Mouse (Mus musculus) heart, embryonic 16.5 days (tissue): Measurements from ENCODE around the gene 1810010D01Rik. TPM values are rescaled to one million over a fixed set of nuclear protein-coding genes. Genes with fewer than 3 reads are reported as not detected.

Experiments used
- ATAC-seq: fragments of 200-750 bp; cut with Nextera tagmentation; replicated peaks from 2 replicates; pipeline ENCODE4 v1.8.0; 2017; ENCODE audit warnings: moderate number of reproducible peaks; ENCODE audit not compliant: insufficient read depth, low FRiP score; ENCODE audit errors: extremely low read depth
- H3K27ac ChIP-seq: fragments of 300-500 bp; sonication (generic); 2 replicates; pipeline ENCODE4 v1.5.1; 2014; ENCODE audit warnings: mild to moderate bottlenecking, low read length, control low read depth, moderate library complexity
- H3K27me3 ChIP-seq: fragments of 300-500 bp; sonication (generic); 2 replicates; pipeline ENCODE4 v1.6.1; 2014; ENCODE audit warnings: low read length, mixed read lengths; ENCODE audit not compliant: control insufficient read depth, insufficient read depth
- H3K36me3 ChIP-seq: fragments of 300-500 bp; sonication (generic); 2 replicates; pipeline ENCODE4 v1.6.1; 2014; ENCODE audit not compliant: control insufficient read depth, insufficient read depth
- H3K4me1 ChIP-seq: fragments of 300-500 bp; sonication (generic); 2 replicates; pipeline ENCODE4 v1.6.1; 2014; ENCODE audit warnings: low read length, mixed read lengths; ENCODE audit not compliant: control insufficient read depth, insufficient read depth
- H3K4me2 ChIP-seq: fragments of 300-500 bp; sonication (generic); 2 replicates; pipeline ENCODE4 v1.6.1; 2014; ENCODE audit warnings: low read depth, mild to moderate bottlenecking, control low read depth, low read length
- H3K4me3 ChIP-seq: fragments of 300-500 bp; sonication (generic); 2 replicates; pipeline ENCODE4 v1.5.1; 2014; ENCODE audit warnings: mild to moderate bottlenecking, control low read depth, low read length
- H3K9ac ChIP-seq: fragments of 300-500 bp; sonication (generic); 2 replicates; pipeline ENCODE4 v1.6.1; 2014; ENCODE audit warnings: low read length, control low read depth
- H3K9me3 ChIP-seq: fragments of 300-500 bp; sonication (generic); replicated peaks from 2 replicates; pipeline ENCODE4 v1.6.1; 2016; ENCODE audit warnings: low read length; ENCODE audit not compliant: control insufficient read depth
- WGBS: fragments of 180-500 bp; shearing (Covaris S2); extraction: QIAGEN DNeasy Blood & Tissue Kit; methylation state at CpG from one replicate; pipeline ENCODE4 v1.1.7; 2014; 5-methylcytosine and 5-hydroxymethylcytosine counted together
- polyA plus RNA-seq: library from polyadenylated mRNA; unstranded; fragments of >200 nt; fragmentation: Nextera tagmentation; extraction: Ambion mirVana; gene quantifications from 2 replicates; pipeline ENCODE4 v1.2.1, GENCODE M21; 2015

1810010D01Rik gene
- polyA plus RNA-seq, 1 experiment from 2014 or later, result not detected

- no peaks in the 10 kb centered on the region for H3K9me3 ChIP-seq
- peak overlapping the region; percentile 52 for H3K27ac ChIP-seq
- no peak for ATAC-seq
- peaks cover 19% of the 10 kb centered on the region for H3K4me1 ChIP-seq
- H3K27me3 ChIP-seq, result no peaks in the 10 kb centered on the region
- H3K36me3 ChIP-seq, result no peaks in the 10 kb centered on the region
- 32% methylated on average over 2 of the region's 2 CpGs for WGBS
- 0 out of 2 replicates have a peak overlapping the region, but pooled peaks have one; percentile 39 for H3K9ac ChIP-seq
- no peak overlapping the region for H3K4me2 ChIP-seq
- H3K4me3 ChIP-seq, result no peak overlapping the region
These were observed 13.4 kb upstream of the 1810010D01Rik start for GRCm38 (mm10) chr7:145221346-145221745.

- H3K36me3 ChIP-seq, result no peaks in the 10 kb centered on the region
- no peak for ATAC-seq
These were observed 11.5 kb upstream of the 1810010D01Rik start for GRCm38 (mm10) chr7:145219420-145219831.

DNA sequence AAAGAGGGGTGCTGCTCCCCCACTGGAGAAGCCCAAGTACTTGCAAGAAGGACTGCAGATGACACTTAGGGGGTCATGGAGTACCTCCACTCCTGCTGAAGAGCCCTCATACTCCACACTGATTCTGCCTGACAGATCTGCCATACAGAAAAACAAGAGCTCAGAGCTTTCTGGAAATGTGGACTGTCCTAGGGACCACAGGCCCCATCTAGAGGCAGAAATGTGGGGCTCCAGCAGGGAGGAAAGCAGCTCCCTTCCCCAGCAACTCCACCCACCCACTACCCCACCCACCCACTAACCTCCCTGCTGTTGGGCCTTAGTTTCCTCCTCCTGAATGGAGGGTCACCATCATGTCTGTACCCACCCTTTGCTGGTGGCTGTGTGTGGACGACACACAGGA is 8.7 kb upstream of the 1810010D01Rik start:
- Histone ChIP-seq H3K4me3 (no peak overlapping the region), H3K27ac (no peak overlapping the region), H3K9me3 (no peaks in the 10 kb centered on the region), H3K27me3 (no peaks in the 10 kb centered on the region), H3K9ac (no peak overlapping the region), H3K4me2 (no peak overlapping the region), H3K4me1 (peaks cover 13% of the 10 kb centered on the region), H3K36me3 (no peaks in the 10 kb centered on the region)
- no peak; the same call in 1 of the 2 replicates for ATAC-seq
- 47% methylated on average over 1 of the region's 1 CpGs for WGBS

More at GRCm38 (mm10) chr7:145219420-145219831, 11.5 kb upstream of the 1810010D01Rik start:
- no peaks in the 10 kb centered on the region for H3K27me3 ChIP-seq
- peaks cover 24% of the 10 kb centered on the region for H3K4me1 ChIP-seq
- no peak overlapping the region for H3K27ac ChIP-seq
- H3K4me2 ChIP-seq, result no peak overlapping the region
- H3K9me3 ChIP-seq, result no peaks in the 10 kb centered on the region
- 79% methylated on average over 9 of the region's 9 CpGs for WGBS
- no peak overlapping the region for H3K4me3 ChIP-seq
- H3K9ac ChIP-seq, result no peak overlapping the region

- H3K27me3 ChIP-seq, result no peaks in the 10 kb centered on the region
- no peak for ATAC-seq
- 49% methylated on average over 4 of the region's 4 CpGs for WGBS
- no peaks in the 10 kb centered on the region for H3K36me3 ChIP-seq
- H3K4me1 ChIP-seq, result peaks cover 11% of the 10 kb centered on the region
- no peaks in the 10 kb centered on the region for H3K9me3 ChIP-seq
- H3K4me2 ChIP-seq, result no peak overlapping the region
- H3K4me3 ChIP-seq, result no peak overlapping the region
- no peak overlapping the region for H3K27ac ChIP-seq
- H3K9ac ChIP-seq, result no peak overlapping the region
These were observed 7.6 kb upstream of the 1810010D01Rik start for GRCm38 (mm10) chr7:145215476-145215875.

DNA sequence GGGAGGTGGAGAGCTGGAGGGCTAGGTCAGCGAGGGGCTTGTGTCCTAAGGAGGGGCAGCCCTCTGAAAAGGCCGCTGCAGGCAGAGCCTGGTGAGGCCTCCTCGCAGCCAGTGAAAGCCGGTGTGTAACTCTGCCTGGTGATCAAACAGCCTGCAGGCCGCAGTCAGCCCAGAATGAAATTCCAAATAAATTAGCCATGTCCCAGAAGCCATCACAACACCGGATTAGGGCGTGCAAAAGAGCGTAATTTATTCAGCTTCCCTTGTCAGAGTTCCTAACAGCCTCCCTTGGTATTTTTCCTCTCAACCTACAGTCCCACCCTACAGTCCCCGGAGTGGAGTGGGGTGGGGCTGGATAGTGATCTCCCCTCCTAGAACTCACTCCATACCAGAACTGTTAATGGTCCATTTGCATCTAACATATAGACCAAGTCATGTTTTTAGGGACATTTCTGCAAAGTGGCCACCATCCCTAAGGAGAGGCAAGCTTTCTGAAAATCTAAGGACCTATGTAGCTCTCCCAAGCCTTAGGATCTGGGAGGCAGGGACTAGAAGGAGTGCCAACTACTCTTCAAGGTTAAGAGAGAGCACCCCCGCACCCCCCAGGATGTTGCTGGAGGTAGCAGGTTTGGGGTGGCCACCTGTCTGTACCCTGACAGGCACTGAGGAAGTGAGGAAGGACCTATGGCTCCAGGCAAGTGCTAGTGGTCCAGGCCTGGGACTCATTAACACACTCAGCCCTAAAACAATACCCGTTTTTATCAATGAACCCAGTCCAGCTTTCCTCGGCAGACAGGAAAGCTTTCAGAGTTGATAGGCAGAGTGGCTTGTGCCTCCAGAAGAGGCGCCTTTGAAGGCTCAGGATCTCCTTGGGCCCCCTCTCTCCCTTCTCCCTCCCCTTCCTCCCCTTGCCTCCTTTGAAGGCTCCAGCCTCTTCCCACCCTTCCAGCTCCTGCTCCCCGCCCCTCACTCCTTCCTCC is 4.1 kb upstream of the 1810010D01Rik start:
- H3K27ac ChIP-seq, result no peak overlapping the region

GRCm38 (mm10) chr7:145210477-145211070 is 2.7 kb upstream of the 1810010D01Rik start:
- Histone ChIP-seq H3K27me3 (no peaks in the 10 kb centered on the region), H3K9me3 (no peaks in the 10 kb centered on the region), H3K27ac (no peak overlapping the region), H3K36me3 (no peaks in the 10 kb centered on the region), H3K4me1 (peaks cover 23% of the 10 kb centered on the region), H3K4me2 (no peak overlapping the region), H3K4me3 (no peak overlapping the region), H3K9ac (no peak overlapping the region)
- no peak for ATAC-seq
- 85% methylated on average over 4 of the region's 4 CpGs for WGBS

More for the DNA sequence above, 4.1 kb upstream of the 1810010D01Rik start:
- H3K4me1 ChIP-seq, result peaks cover 14% of the 10 kb centered on the region
- H3K9me3 ChIP-seq, result no peaks in the 10 kb centered on the region
- H3K36me3 ChIP-seq, result no peaks in the 10 kb centered on the region
- peak overlapping the region; percentile 46; the same call in 1 of the 2 replicates for H3K9ac ChIP-seq
- no peak overlapping the region for H3K4me2 ChIP-seq
- ATAC-seq, result no peak; the same call in 1 of the 2 replicates
- no peaks in the 10 kb centered on the region for H3K27me3 ChIP-seq
- H3K4me3 ChIP-seq, result no peak overlapping the region
- WGBS, result 36% methylated on average over 14 of the region's 14 CpGs

GRCm38 (mm10) chr7:145206801-145207200 is 1.1 kb downstream of the 1810010D01Rik start:
- no peaks in the 10 kb centered on the region for H3K9me3 ChIP-seq
- H3K9ac ChIP-seq, result peak overlapping the region; percentile 80
- no peaks in the 10 kb centered on the region for H3K36me3 ChIP-seq
- 62% methylated on average over 6 of the region's 6 CpGs for WGBS
- H3K4me2 ChIP-seq, result no peak overlapping the region
- peaks cover 17% of the 10 kb centered on the region for H3K4me1 ChIP-seq
- peak; percentile 14; the same call in 1 of the 2 replicates for ATAC-seq
- peak overlapping the region; percentile 86 for H3K27ac ChIP-seq
- H3K4me3 ChIP-seq, result no peak overlapping the region
- no peaks in the 10 kb centered on the region for H3K27me3 ChIP-seq

DNA sequence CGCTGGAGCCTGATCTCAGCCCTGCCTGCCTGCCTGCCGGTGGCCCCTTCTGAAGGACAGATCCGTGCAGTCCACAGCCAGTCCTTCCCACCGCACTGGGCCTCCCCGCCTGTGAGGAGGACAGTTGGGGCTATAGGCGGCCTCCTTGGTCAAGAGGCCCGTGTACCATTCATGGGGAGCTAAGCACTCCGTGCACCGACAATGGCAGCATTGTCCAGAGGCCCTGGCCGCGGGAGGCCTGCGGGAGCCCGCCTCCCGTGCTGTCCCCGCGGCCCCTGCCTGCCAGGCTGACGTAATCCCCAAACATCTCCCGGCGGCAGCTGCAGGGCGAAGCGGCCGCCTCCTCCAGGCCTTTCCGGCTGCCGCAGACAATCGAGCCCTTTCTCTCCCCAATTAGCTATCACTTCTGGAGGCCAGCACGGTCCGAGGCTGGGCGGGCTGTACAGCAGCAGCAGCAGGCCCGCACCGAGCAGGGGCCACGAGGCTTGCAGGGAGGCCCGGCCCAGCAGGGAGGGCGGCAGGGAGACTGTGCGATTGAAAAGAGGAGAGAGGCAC is 1.8 kb downstream of the 1810010D01Rik start:
- Histone ChIP-seq H3K4me2 (peak overlapping the region; percentile 61), H3K36me3 (no peaks in the 10 kb centered on the region), H3K4me3 (peak overlapping the region; percentile 28; the same call in 1 of the 2 replicates), H3K9me3 (peaks cover 6% of the 10 kb centered on the region), H3K4me1 (peaks cover 17% of the 10 kb centered on the region), H3K9ac (peak overlapping the region; percentile 80), H3K27ac (peak overlapping the region; percentile 86), H3K27me3 (no peaks in the 10 kb centered on the region)
- under 1% methylated on average over 34 of the region's 34 CpGs for WGBS
- peak; percentile 84 for ATAC-seq
